Mouse (Mus musculus): Measurements from ENCODE around the gene Ripply3. TPM values are rescaled to one million over a fixed set of nuclear protein-coding genes. Genes with fewer than 3 reads are reported as not detected.

The Ripply3 gene
- polyA plus RNA-seq, 1 experiment, result 1.4 TPM

- TF ChIP-seq POLR2A (IDR thresholded peaks at IDR 0.05; ENCODE audit: borderline replicate concordance, extremely low read depth, insufficient read depth, insufficient read length, poor library complexity, severe bottlenecking) (no peak), CTCF (IDR thresholded peaks at IDR 0.05; ENCODE audit: borderline replicate concordance, extremely low read depth, insufficient read depth, insufficient read length) (no peak)
- DNase-seq (ENCODE audit: low read depth), result no peak
Measured at GRCm38 (mm10) chr16:94347080-94347731, 19.0 kb downstream of the Ripply3 start.

GRCm38 (mm10) chr16:94348779-94349178 is 20.6 kb downstream of the Ripply3 start:
- DNase-seq (ENCODE audit: low read depth), result no peak
- TF ChIP-seq POLR2A (IDR thresholded peaks at IDR 0.05; ENCODE audit: borderline replicate concordance, extremely low read depth, insufficient read depth, insufficient read length, poor library complexity, severe bottlenecking) (no peak), CTCF (IDR thresholded peaks at IDR 0.05; ENCODE audit: borderline replicate concordance, extremely low read depth, insufficient read depth, insufficient read length) (no peak)

GRCm38 (mm10) chr16:94349588-94350286 is 21.5 kb downstream of the Ripply3 start:
- DNase-seq (ENCODE audit: low read depth), result peak; percentile 55

GRCm38 (mm10) chr16:94350287-94350677 is 22.1 kb downstream of the Ripply3 start:
- TF ChIP-seq POLR2A (IDR thresholded peaks at IDR 0.05; ENCODE audit: borderline replicate concordance, extremely low read depth, insufficient read depth, insufficient read length, poor library complexity, severe bottlenecking) (no peak), CTCF (IDR thresholded peaks at IDR 0.05; ENCODE audit: borderline replicate concordance, extremely low read depth, insufficient read depth, insufficient read length) (no peak)
- DNase-seq (ENCODE audit: low read depth), result no peak

More at GRCm38 (mm10) chr16:94349588-94350286, 21.5 kb downstream of the Ripply3 start:
- TF ChIP-seq POLR2A (IDR thresholded peaks at IDR 0.05; ENCODE audit: borderline replicate concordance, extremely low read depth, insufficient read depth, insufficient read length, poor library complexity, severe bottlenecking) (no peak), CTCF (IDR thresholded peaks at IDR 0.05; ENCODE audit: borderline replicate concordance, extremely low read depth, insufficient read depth, insufficient read length) (no peak)

- DNase-seq (ENCODE audit: low read depth), result peak; percentile 65
- no peak for TF ChIP-seq POLR2A (IDR thresholded peaks at IDR 0.05; ENCODE audit: borderline replicate concordance, extremely low read depth, insufficient read depth, insufficient read length, poor library complexity, severe bottlenecking)
- TF ChIP-seq CTCF (IDR thresholded peaks at IDR 0.05; ENCODE audit: borderline replicate concordance, extremely low read depth, insufficient read depth, insufficient read length), result no peak
Measured at GRCm38 (mm10) chr16:94354450-94354849, 26.2 kb downstream of the Ripply3 start.

GRCm38 (mm10) chr16:94356046-94356445 is 27.8 kb downstream of the Ripply3 start:
- no peak for TF ChIP-seq CTCF (IDR thresholded peaks at IDR 0.05; ENCODE audit: borderline replicate concordance, extremely low read depth, insufficient read depth, insufficient read length)
- no peak for TF ChIP-seq POLR2A (IDR thresholded peaks at IDR 0.05; ENCODE audit: borderline replicate concordance, extremely low read depth, insufficient read depth, insufficient read length, poor library complexity, severe bottlenecking)
- no peak for DNase-seq (ENCODE audit: low read depth)

- no peak for TF ChIP-seq CTCF (IDR thresholded peaks at IDR 0.05; ENCODE audit: borderline replicate concordance, extremely low read depth, insufficient read depth, insufficient read length)
- no peak for TF ChIP-seq POLR2A (IDR thresholded peaks at IDR 0.05; ENCODE audit: borderline replicate concordance, extremely low read depth, insufficient read depth, insufficient read length, poor library complexity, severe bottlenecking)
- no peak for DNase-seq (ENCODE audit: low read depth)
Measured at GRCm38 (mm10) chr16:94356776-94357494, 28.7 kb downstream of the Ripply3 start.

- no peak for TF ChIP-seq POLR2A (IDR thresholded peaks at IDR 0.05; ENCODE audit: borderline replicate concordance, extremely low read depth, insufficient read depth, insufficient read length, poor library complexity, severe bottlenecking)
- no peak for DNase-seq (ENCODE audit: low read depth)
Measured at GRCm38 (mm10) chr16:94358091-94358490, 29.9 kb downstream of the Ripply3 start.

GRCm38 (mm10) chr16:94360578-94361350 is 32.5 kb downstream of the Ripply3 start:
- DNase-seq (ENCODE audit: low read depth), result no peak
- no peak for TF ChIP-seq CTCF (IDR thresholded peaks at IDR 0.05; ENCODE audit: borderline replicate concordance, extremely low read depth, insufficient read depth, insufficient read length)
- TF ChIP-seq POLR2A (IDR thresholded peaks at IDR 0.05; ENCODE audit: borderline replicate concordance, extremely low read depth, insufficient read depth, insufficient read length, poor library complexity, severe bottlenecking), result no peak

- no peak for TF ChIP-seq CTCF (IDR thresholded peaks at IDR 0.05; ENCODE audit: borderline replicate concordance, extremely low read depth, insufficient read depth, insufficient read length)
- no peak for TF ChIP-seq POLR2A (IDR thresholded peaks at IDR 0.05; ENCODE audit: borderline replicate concordance, extremely low read depth, insufficient read depth, insufficient read length, poor library complexity, severe bottlenecking)
- peak; percentile 79 for DNase-seq (ENCODE audit: low read depth)
Measured at GRCm38 (mm10) chr16:94362174-94362873, 34.1 kb downstream of the Ripply3 start.
